Mouse (Mus musculus): ENCODE measurements around the gene Dph1. TPM values are rescaled to one million over a fixed set of nuclear protein-coding genes. Genes with fewer than 3 reads are reported as not detected.

Dph1 gene
- total RNA-seq, 2 experiments from 2014 or later, result 23.1 to 24.2 TPM

DNA sequence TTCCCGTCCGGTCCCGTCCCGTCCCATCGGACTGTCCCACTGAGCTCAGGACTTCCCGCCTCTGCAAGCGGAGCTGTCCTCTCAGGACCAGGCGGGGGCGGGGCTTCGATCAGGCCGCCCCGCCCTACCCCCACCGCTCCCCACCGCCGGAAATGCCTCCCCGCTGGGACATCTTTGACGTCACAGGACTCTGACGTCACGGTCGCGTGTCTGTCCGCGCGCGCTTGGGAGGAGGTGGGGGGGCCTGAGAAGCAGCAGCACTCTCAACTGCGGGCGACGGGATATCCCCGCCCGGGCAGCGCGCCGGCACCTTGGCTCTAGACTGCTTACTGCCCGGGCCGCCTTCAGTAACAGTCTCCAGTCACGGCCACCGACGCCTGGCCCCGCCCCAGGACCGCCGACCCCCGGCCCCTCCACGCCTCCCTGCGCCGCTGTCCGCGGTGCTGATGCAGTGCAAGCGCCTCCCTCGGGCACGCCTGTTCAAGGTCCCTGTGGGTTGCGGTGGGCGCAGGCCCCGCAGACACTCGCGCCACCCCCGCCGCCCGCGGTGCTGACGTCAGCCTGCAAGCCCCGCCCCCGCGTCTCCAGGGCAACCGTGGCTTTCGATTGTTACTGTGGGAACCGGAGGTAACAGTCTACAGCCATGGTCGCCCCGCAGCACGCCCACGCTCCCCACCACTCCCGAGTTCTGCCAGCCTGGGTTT, 17.8 kb downstream of the Dph1 start:
- peak; percentile 93 for DNase-seq

- DNase-seq, result peak; percentile 49
These were observed 18.6 kb downstream of the Dph1 start for GRCm38 (mm10) chr11:75172151-75173094.

DNA sequence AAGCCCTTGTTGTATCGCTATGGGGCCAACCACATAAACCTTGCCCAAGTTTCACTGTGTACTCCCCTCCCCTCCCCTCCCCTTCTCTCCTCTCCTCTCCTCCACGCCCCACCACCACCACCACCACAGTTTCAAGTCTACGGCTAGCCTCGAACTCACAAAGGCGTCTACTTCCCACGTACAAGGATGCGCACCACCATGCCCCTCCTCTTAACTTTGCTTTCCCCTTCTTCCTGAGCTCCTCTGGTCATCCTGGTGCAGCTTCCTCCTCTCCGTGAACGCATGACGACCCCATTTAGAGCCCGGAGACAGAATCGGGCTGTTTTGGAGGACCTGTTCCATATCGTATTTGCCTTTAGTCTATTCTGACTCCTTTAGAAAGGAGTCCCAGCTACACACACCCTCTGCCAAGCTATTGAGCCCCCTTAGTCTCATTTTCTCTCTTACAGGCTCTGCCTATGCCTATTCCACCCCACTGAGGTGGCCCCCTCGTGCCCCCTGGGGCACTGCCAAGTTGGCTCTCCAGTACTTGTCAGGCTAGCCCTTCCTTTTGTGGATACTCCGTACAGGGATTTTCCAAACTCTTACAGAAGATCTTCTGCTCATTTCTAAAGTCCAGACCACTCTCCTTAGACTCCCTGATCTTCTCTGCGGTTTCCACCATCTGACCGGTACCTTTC, 19.7 kb downstream of the Dph1 start:
- DNase-seq, result no peak

GRCm38 (mm10) chr11:75170136-75170751, 20.8 kb downstream of the Dph1 start:
- DNase-seq, result peak; percentile 96

- peak; percentile 40 for DNase-seq
These were observed 21.5 kb downstream of the Dph1 start, which contains the start of gene Hic1 for GRCm38 (mm10) chr11:75169405-75170080. Hic1 (minus strand) TSS chr11:75169519.

DNA sequence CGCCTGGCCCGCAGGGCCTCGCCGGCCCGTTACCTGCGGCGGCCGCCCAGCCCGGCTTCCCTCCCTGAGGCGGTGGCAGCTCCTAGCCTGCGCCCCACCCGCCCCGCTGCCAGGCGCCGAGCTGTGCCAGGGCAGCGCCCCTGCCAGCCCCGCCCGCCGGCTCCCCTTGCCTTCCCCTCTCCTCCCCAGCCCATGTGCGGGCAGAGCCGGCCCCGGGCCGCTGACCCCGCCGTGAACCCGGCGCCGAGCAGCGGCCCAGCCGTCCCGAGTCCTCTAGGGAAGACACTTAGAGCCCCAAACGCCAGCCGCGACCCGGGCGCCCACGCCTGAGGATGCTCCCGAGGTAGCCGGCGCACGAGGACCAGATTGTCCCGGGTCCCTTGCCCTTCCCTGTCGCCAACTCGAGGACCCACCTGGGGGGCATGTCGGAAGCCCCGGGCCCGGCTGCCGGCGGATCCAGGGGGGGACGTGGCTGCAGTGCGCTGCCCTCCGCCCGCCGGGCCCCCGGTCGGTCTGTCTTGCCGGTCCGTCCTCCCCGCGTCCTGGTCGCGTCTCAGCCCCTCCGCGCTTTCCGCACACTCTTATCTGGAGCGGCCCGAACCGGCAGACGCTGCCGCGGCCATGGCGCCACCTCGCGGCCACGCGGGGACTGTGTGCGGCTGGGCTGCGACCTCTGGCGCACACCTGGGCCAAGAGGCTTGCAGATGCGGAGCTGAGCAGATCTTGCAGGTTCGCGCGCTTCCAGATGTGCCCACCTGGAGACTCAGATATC, 22.3 kb downstream of the Dph1 start:
- DNase-seq, result peak; percentile 93

DNA sequence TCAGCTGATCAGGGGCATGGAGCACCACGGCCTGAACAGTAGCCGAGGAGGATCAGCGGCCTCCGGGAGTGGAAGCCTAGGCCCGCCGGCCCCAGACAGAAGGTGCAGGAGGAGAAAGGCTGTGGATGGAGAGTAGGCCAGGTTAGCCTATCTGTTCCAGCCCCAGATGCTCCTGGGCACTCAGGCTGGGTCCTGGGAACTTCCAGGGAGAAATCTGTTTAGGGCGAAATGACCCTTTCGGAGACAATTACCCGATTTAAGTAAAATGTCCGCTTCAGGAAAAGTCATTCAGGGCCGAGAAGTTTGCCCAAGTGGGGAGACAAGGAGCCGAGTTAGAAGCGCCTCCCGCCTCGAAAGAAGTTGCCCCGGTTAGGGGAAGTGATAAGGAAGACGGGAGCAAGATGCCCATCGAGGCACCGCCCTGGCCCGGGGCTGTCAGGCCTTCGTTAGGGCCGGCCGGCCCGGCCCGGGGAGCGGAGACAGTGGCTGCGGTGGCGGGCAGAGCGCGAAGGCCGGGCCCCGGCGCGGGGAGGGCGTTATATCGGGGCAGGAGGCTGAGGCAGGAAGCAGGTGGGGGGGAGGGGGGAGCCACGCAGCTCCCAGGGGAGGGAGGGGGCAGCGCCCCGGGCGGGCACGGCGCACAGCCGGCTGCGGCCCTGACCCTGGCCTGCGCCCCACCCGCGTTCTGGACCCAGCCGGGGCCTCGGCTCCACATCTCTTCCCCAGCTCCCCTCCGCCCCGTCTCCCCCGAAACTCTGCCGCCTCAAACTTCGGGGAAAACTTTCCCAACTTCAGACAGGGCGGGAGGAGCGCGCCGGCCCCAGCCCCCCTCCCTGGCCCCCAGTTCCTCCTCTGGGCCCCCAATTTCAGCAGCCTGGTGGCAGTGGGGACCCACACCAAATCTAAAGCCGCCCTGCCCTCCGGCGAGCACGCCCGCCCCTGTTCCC, 23.1 kb downstream of the Dph1 start:
- peak; percentile 46 for DNase-seq

- peak; percentile 58 for DNase-seq
These were observed 24.0 kb downstream of the Dph1 start for GRCm38 (mm10) chr11:75166861-75167642.

DNA sequence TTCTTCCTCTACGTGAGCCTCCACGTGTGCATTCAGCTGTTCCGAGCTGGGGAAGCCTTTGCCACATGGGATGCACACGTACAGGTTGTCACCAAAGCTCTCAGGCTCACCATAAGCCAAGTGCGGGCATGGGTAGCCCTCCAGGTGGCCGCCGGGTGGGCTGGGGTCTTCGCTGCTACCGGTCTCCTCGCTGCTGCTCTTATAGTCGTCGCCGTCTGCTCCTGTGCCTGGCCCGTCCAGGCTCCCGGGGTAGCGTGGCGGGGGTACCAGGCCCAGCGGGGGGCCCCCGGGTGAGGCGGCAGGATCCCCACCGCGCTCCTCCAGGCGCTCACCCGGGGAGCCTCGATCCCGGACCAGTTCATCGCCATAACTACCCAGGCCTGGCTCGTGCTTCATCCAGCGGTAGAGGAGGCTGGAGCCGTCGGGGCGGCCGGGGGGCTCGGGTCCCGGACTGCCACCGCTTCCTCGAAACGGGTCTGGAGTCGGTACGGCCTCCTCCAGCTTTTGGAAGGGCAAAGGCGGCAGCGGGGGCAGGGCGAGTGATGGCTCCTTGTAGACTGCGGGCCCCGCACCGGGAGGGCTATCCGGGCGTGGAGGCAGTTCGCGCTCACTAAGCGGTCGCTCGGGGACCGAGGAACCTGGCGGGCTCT, 24.7 kb downstream of the Dph1 start:
- DNase-seq, result peak; percentile 47

DNA sequence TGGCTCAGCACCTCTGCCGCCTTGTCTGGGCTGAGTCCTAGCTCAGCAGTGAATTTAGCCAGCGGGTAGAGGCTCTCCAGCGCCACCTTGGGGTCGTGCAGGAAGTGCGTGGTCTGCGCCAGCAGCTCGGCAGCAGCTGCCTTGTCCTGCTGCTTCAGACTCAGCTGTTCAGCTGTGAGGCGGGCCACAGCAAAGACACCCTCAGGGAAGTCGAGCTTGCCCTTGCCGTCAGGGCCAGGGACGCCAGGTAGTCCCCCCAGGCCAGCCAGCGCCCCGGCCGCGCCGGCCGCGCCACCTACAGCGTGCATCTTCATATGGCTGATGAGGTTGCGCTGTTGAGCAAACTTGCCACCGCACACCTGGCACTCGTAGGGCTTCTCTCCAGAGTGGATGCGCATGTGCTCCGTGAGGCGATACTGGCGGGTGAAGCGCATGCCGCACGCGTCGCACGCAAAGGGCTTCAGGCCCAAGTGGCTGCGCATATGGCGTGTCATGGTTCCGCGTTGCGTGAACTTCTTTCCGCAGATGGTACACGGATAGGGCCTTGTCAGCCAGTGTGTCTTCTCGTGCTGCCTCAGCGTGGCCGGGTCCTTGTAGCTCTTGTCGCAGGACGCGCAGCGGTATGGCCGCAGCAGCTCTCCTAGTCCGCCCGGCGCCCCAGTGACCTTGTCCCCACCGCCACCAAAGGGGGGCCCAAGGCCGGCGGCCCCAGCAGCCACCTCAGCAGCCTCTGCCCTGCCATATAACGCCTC, 25.4 kb downstream of the Dph1 start:
- DNase-seq, result peak; percentile 91

DNA sequence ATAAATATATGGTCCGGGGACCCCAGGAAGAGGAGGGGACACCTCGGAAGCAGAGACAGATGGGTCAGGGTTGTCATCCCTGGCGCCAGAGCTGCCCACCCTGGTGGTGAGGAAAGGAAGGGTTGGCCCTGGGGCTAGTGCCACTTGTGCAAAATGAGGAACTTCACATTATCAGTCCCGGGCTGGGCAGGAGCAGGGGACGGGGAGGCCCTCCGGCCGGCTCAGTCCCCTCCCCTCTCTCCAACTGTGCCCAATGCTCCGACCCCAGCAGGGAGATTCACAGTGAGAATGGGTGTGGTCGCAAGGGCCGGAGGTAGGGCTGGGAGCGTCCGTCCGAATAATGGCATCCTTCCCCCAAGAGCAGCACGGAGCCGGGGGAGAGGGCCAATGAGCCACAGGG, 26.3 kb downstream of the Dph1 start:
- DNase-seq, result no peak

- no peak for DNase-seq
These were observed 27.0 kb downstream of the Dph1 start for GRCm38 (mm10) chr11:75164051-75164450.

DNA sequence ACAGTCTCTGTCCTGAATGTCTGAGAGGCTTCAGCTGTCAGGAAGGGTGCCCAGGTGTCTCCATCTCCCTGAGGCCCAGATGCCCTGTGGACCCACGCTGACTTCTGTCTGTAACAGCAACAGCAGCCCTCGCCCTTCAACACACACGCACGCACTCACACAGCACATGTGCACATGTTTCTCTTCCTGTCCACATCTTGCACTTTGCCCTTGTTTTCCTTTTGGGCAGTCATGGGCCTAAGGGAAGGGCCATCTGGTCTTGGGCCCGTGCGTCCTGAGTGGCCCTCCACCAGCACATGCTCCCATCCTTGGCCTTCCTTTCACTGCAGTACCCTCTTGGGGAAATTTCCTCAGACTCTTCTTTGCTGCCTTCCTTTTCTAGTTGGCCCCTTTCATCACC, 27.7 kb downstream of the Dph1 start:
- no peak for DNase-seq

- no peak for DNase-seq
These were observed 28.4 kb downstream of the Dph1 start for GRCm38 (mm10) chr11:75162591-75163080.

DNA sequence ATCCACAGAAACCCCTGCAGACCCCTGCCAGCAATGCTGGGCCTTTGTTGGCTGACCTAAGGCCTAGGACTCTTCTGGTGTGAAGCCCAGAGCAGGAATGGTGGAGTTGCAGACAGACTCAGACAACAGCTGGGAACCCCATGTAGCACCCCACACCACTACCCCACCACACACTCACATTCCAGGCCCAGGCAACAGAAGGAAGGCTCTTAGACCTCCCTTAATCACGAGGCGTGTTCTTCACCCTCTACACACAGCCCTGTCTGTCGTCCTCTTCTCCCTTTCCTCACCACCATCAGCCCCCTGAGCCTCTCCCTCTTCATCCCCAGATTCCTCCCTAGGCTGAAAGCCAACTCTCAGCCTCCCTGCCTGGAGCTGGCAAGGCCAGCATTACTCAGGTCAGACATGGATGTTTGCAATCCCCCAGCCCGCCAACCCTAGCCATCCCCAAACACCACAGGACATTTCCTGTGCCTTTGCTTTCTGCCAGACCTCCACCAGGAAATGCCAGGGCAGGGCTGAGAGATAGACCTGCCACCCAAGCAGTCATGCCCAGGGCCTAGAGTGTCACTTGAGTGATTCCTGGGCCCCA, 29.5 kb downstream of the Dph1 start:
- DNase-seq, result no peak

DNA sequence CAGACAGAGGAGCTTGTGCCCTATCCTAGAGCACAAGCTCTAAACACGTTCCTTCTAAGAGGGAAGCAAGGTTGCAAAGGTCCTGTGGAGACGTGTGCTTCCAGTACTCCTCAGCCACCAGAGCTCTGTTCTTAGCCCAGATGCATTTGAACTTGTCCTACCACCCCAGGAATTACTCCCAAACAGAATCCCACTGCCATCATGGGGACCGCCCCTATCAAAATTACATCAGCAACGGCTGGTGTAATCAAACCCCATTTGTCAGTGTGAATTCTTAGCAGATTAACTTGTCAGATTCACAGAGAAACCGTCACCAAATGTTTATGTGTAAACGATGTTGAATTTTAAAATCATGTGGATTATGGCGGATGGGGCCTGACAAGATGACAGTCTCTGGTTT, 30.1 kb downstream of the Dph1 start:
- DNase-seq, result no peak

- peak; percentile 73 for DNase-seq
These were observed 31.5 kb downstream of the Dph1 start for GRCm38 (mm10) chr11:75159564-75159963.

All from adrenal gland, postnatal 10 days (tissue).